Mouse (Mus musculus) stomach, postnatal 0 days (tissue): ENCODE data around the gene Olfr91.

Source experiments
- CTCF ChIP-seq: IDR thresholded peaks from 2 replicates; pipeline ENCODE4 v1.5.1; 2016; ENCODE audit warnings: antibody characterized with exemption, low read depth, mild to moderate bottlenecking, moderate library complexity
- EP300 ChIP-seq: optimal IDR thresholded peaks from 2 replicates; pipeline ENCODE3; 2016; ENCODE audit warnings: antibody characterized with exemption

- TF ChIP-seq EP300 = no peak
- TF ChIP-seq CTCF = no peak
Observed at GRCm38 (mm10) chr17:37063686-37064495, 34.2 kb downstream of the Olfr91 start.
